Mouse (Mus musculus): ENCODE data around the gene Plek2. TPM values are rescaled to one million over a fixed set of nuclear protein-coding genes. Genes with fewer than 3 reads are reported as not detected.

Plek2 gene
- polyA plus RNA-seq, 1 experiment = 0.55 TPM

- no peaks in the 10 kb centered on the region for H3K27me3 ChIP-seq (ENCODE audit: control insufficient read depth, insufficient read depth, insufficient read length)
- H3K36me3 ChIP-seq (ENCODE audit: control insufficient read depth, insufficient read depth) = no peaks in the 10 kb centered on the region
- H3K4me2 ChIP-seq (ENCODE audit: low read depth) = no peak overlapping the region
- TF ChIP-seq TCF12 (IDR thresholded peaks at IDR 0.05; ENCODE audit: insufficient read depth, poor library complexity, severe bottlenecking) (no peak), USF1 (IDR thresholded peaks at IDR 0.05; ENCODE audit: low read depth) (no peak), POLR2A (IDR thresholded peaks at IDR 0.05; ENCODE audit: insufficient read length, low read depth) (no peak), POLR2AphosphoS2 (IDR thresholded peaks at IDR 0.05; ENCODE audit: insufficient read length, low read depth) (no peak), CEBPB (IDR thresholded peaks at IDR 0.05; ENCODE audit: insufficient read depth, poor library complexity, severe bottlenecking) (no peak), MYOG (IDR thresholded peaks at IDR 0.05; ENCODE audit: control insufficient read depth in 1 of 3, insufficient read depth in 1 of 3, insufficient read length in 2 of 3, low read depth in 2 of 3) (no peak), MYOD1 (IDR thresholded peaks at IDR 0.05; ENCODE audit: control insufficient read depth in 1 of 3, insufficient read length in 2 of 3, low read depth in 2 of 3) (no peak), SRF (IDR thresholded peaks at IDR 0.05; ENCODE audit: control insufficient read depth, insufficient read length, low read depth) (no peak), TCF3 (IDR thresholded peaks at IDR 0.05; ENCODE audit: insufficient read length, low read depth) (no peak), MAX (IDR thresholded peaks at IDR 0.05; ENCODE audit: low read depth) (no peak), REST (IDR thresholded peaks at IDR 0.05; ENCODE audit: insufficient read depth, insufficient read length) (no peak), E2F4 (IDR thresholded peaks at IDR 0.05; ENCODE audit: insufficient read depth) (no peak)
- no peak overlapping the region for H3ac ChIP-seq (ENCODE audit: control insufficient read depth, insufficient read length)
- no peak overlapping the region for H3K4me3 ChIP-seq
- H3K79me2 ChIP-seq (ENCODE audit: control insufficient read depth, insufficient read depth) = no peaks in the 10 kb centered on the region
Observed at GRCm38 (mm10) chr12:78947161-78947560, 40.4 kb upstream of the Plek2 start.

- Histone ChIP-seq H3K36me3 (ENCODE audit: control insufficient read depth, insufficient read depth) (no peaks in the 10 kb centered on the region), H3K4me3 (no peak overlapping the region), H3K27me3 (ENCODE audit: control insufficient read depth, insufficient read depth, insufficient read length) (no peaks in the 10 kb centered on the region), H3K4me2 (ENCODE audit: low read depth) (no peak overlapping the region), H3ac (ENCODE audit: control insufficient read depth, insufficient read length) (no peak overlapping the region), H3K79me2 (ENCODE audit: control insufficient read depth, insufficient read depth) (no peaks in the 10 kb centered on the region)
- TF ChIP-seq MYOG (IDR thresholded peaks at IDR 0.05; ENCODE audit: control insufficient read depth in 1 of 3, insufficient read depth in 1 of 3, insufficient read length in 2 of 3, low read depth in 2 of 3) = no peak
- TF ChIP-seq POLR2AphosphoS2 (IDR thresholded peaks at IDR 0.05; ENCODE audit: insufficient read length, low read depth) = no peak
- TF ChIP-seq E2F4 (IDR thresholded peaks at IDR 0.05; ENCODE audit: insufficient read depth) = no peak
Observed at GRCm38 (mm10) chr12:78942931-78943330, 36.2 kb upstream of the Plek2 start.

- no peak overlapping the region for H3K4me3 ChIP-seq
- no peak for TF ChIP-seq POLR2A (IDR thresholded peaks at IDR 0.05; ENCODE audit: insufficient read length, low read depth)
- TF ChIP-seq MYOD1 (IDR thresholded peaks at IDR 0.05; ENCODE audit: control insufficient read depth in 1 of 3, insufficient read length in 2 of 3, low read depth in 2 of 3) = no peak
- TF ChIP-seq TCF12 (IDR thresholded peaks at IDR 0.05; ENCODE audit: insufficient read depth, poor library complexity, severe bottlenecking) = no peak
- no peak for TF ChIP-seq MAX (IDR thresholded peaks at IDR 0.05; ENCODE audit: low read depth)
- TF ChIP-seq E2F4 (IDR thresholded peaks at IDR 0.05; ENCODE audit: insufficient read depth) = no peak
- TF ChIP-seq CEBPB (IDR thresholded peaks at IDR 0.05; ENCODE audit: insufficient read depth, poor library complexity, severe bottlenecking) = peak; percentile 39; the same call in 1 of the 2 replicates
- peak overlapping the region; percentile 51 for H3K4me2 ChIP-seq (ENCODE audit: low read depth)
- no peaks in the 10 kb centered on the region for H3K27me3 ChIP-seq (ENCODE audit: control insufficient read depth, insufficient read depth, insufficient read length)
- no peaks in the 10 kb centered on the region for H3K79me2 ChIP-seq (ENCODE audit: control insufficient read depth, insufficient read depth)
- no peak overlapping the region for H3ac ChIP-seq (ENCODE audit: control insufficient read depth, insufficient read length)
- H3K36me3 ChIP-seq (ENCODE audit: control insufficient read depth, insufficient read depth) = no peaks in the 10 kb centered on the region
Observed at GRCm38 (mm10) chr12:78940081-78940480, 33.3 kb upstream of the Plek2 start.

- peak overlapping the region; percentile 51 for H3K4me2 ChIP-seq (ENCODE audit: low read depth)
- TF ChIP-seq MYOG (IDR thresholded peaks at IDR 0.05; ENCODE audit: control insufficient read depth in 1 of 3, insufficient read depth in 1 of 3, insufficient read length in 2 of 3, low read depth in 2 of 3) (no peak), E2F4 (IDR thresholded peaks at IDR 0.05; ENCODE audit: insufficient read depth) (no peak), MAX (IDR thresholded peaks at IDR 0.05; ENCODE audit: low read depth) (no peak), POLR2AphosphoS2 (IDR thresholded peaks at IDR 0.05; ENCODE audit: insufficient read length, low read depth) (no peak), SRF (IDR thresholded peaks at IDR 0.05; ENCODE audit: control insufficient read depth, insufficient read length, low read depth) (no peak), TCF3 (IDR thresholded peaks at IDR 0.05; ENCODE audit: insufficient read length, low read depth) (no peak), CEBPB (IDR thresholded peaks at IDR 0.05; ENCODE audit: insufficient read depth, poor library complexity, severe bottlenecking) (no peak)
- H3K27me3 ChIP-seq (ENCODE audit: control insufficient read depth, insufficient read depth, insufficient read length) = no peaks in the 10 kb centered on the region
- no peaks in the 10 kb centered on the region for H3K36me3 ChIP-seq (ENCODE audit: control insufficient read depth, insufficient read depth)
- H3K4me3 ChIP-seq = no peak overlapping the region
- no peak overlapping the region for H3ac ChIP-seq (ENCODE audit: control insufficient read depth, insufficient read length)
- no peaks in the 10 kb centered on the region for H3K79me2 ChIP-seq (ENCODE audit: control insufficient read depth, insufficient read depth)
Observed at GRCm38 (mm10) chr12:78939393-78940037, 32.8 kb upstream of the Plek2 start.

- H3K4me3 ChIP-seq = no peak overlapping the region
- no peaks in the 10 kb centered on the region for H3K36me3 ChIP-seq (ENCODE audit: control insufficient read depth, insufficient read depth)
- TF ChIP-seq USF1 (IDR thresholded peaks at IDR 0.05; ENCODE audit: low read depth) (no peak), MAX (IDR thresholded peaks at IDR 0.05; ENCODE audit: low read depth) (no peak), REST (IDR thresholded peaks at IDR 0.05; ENCODE audit: insufficient read depth, insufficient read length) (no peak), E2F4 (IDR thresholded peaks at IDR 0.05; ENCODE audit: insufficient read depth) (no peak)
- no peaks in the 10 kb centered on the region for H3K27me3 ChIP-seq (ENCODE audit: control insufficient read depth, insufficient read depth, insufficient read length)
- no peak overlapping the region for H3ac ChIP-seq (ENCODE audit: control insufficient read depth, insufficient read length)
- no peak overlapping the region for H3K4me2 ChIP-seq (ENCODE audit: low read depth)
- no peaks in the 10 kb centered on the region for H3K79me2 ChIP-seq (ENCODE audit: control insufficient read depth, insufficient read depth)
Observed at GRCm38 (mm10) chr12:78936494-78936893, 29.7 kb upstream of the Plek2 start.

Measured in myocyte (in vitro differentiated cells).